Mouse (Mus musculus) midbrain, embryonic 13.5 days (tissue): Measurements from ENCODE around the gene Bach2. TPM values are rescaled to one million over a fixed set of nuclear protein-coding genes. Genes with fewer than 3 reads are reported as not detected.

Experiments
- ATAC-seq: fragments of 200-750 bp; cut with Nextera tagmentation; 2 replicates; pipeline ENCODE4 v1.8.0; 2017; ENCODE audit warnings: mild to moderate bottlenecking, moderate TSS enrichment, moderate library complexity
- H3K27ac ChIP-seq: fragments of 300-500 bp; sonication (generic); 2 replicates; pipeline ENCODE4 v1.5.1; 2015; ENCODE audit warnings: inconsistent platforms, mild to moderate bottlenecking, moderate library complexity
- H3K27me3 ChIP-seq: fragments of 300-500 bp; sonication (generic); 2 replicates; pipeline ENCODE4 v1.6.1; 2015; ENCODE audit warnings: mild to moderate bottlenecking, inconsistent platforms
- H3K36me3 ChIP-seq: fragments of 300-500 bp; sonication (generic); 2 replicates; pipeline ENCODE4 v1.6.1; 2015; ENCODE audit warnings: mild to moderate bottlenecking, inconsistent platforms
- H3K4me1 ChIP-seq: fragments of 300-500 bp; sonication (generic); replicated peaks from 2 replicates; pipeline ENCODE4 v1.6.1; 2015; ENCODE audit warnings: inconsistent platforms
- H3K4me2 ChIP-seq: fragments of 300-500 bp; sonication (generic); replicated peaks from 2 replicates; pipeline ENCODE4 v1.6.1; 2015; ENCODE audit warnings: moderate library complexity, mild to moderate bottlenecking, inconsistent platforms
- H3K4me3 ChIP-seq: fragments of 300-500 bp; sonication (generic); replicated peaks from 2 replicates; pipeline ENCODE4 v1.5.1; 2015; ENCODE audit warnings: mild to moderate bottlenecking, inconsistent platforms
- H3K9ac ChIP-seq: fragments of 300-500 bp; sonication (generic); replicated peaks from 2 replicates; pipeline ENCODE4 v1.6.1; 2015; ENCODE audit warnings: mild to moderate bottlenecking, inconsistent platforms
- H3K9me3 ChIP-seq: fragments of 300-500 bp; sonication (generic); 2 replicates; pipeline ENCODE4 v1.6.1; 2016; ENCODE audit warnings: mild to moderate bottlenecking, inconsistent platforms
- WGBS: fragments of 180-500 bp; shearing (Covaris S2); methylation state at CpG from one replicate; pipeline ENCODE4 v1.1.7; 2015; 5-methylcytosine and 5-hydroxymethylcytosine counted together
- polyA plus RNA-seq: library from polyadenylated mRNA; unstranded; fragments of >200 nt; fragmentation: Nextera tagmentation; extraction: Ambion mirVana; gene quantifications from 2 replicates; pipeline ENCODE4 v1.2.1, GENCODE M21; 2015

The Bach2 gene
- polyA plus RNA-seq, 1 experiment from 2014 or later, result 22.7 TPM

GRCm38 (mm10) chr4:32258596-32258995, 20.0 kb downstream of the Bach2 start:
- H3K27me3 ChIP-seq, result no peaks in the 10 kb centered on the region
- ATAC-seq, result no peak
- WGBS, result 96% methylated on average over 7 of the region's 7 CpGs

GRCm38 (mm10) chr4:32260909-32261308, 22.3 kb downstream of the Bach2 start:
- H3K4me2 ChIP-seq, result no peak overlapping the region
- H3K36me3 ChIP-seq, result no peaks in the 10 kb centered on the region
- peaks cover 17% of the 10 kb centered on the region; the same call in 1 of the 2 replicates for H3K4me1 ChIP-seq
- no peak for ATAC-seq
- no peaks in the 10 kb centered on the region for H3K27me3 ChIP-seq
- no peak overlapping the region for H3K27ac ChIP-seq
- H3K4me3 ChIP-seq, result no peak overlapping the region
- no peak overlapping the region for H3K9ac ChIP-seq
- 79% methylated on average over 4 of the region's 4 CpGs for WGBS
- no peaks in the 10 kb centered on the region for H3K9me3 ChIP-seq

More at GRCm38 (mm10) chr4:32258596-32258995, 20.0 kb downstream of the Bach2 start:
- 0 out of 2 replicates have a peak, but pooled peaks cover 7% of the 10 kb centered on the region for H3K4me1 ChIP-seq
- H3K36me3 ChIP-seq, result no peaks in the 10 kb centered on the region
- no peak overlapping the region for H3K27ac ChIP-seq
- no peak overlapping the region for H3K9ac ChIP-seq
- no peak overlapping the region for H3K4me2 ChIP-seq
- H3K4me3 ChIP-seq, result no peak overlapping the region
- no peaks in the 10 kb centered on the region for H3K9me3 ChIP-seq

GRCm38 (mm10) chr4:32262825-32263684, 24.5 kb downstream of the Bach2 start:
- ATAC-seq, result no peak

GRCm38 (mm10) chr4:32263685-32264038, 25.1 kb downstream of the Bach2 start:
- H3K4me3 ChIP-seq, result no peak overlapping the region
- H3K27ac ChIP-seq, result no peak overlapping the region
- H3K9me3 ChIP-seq, result no peaks in the 10 kb centered on the region
- H3K9ac ChIP-seq, result no peak overlapping the region
- no peaks in the 10 kb centered on the region for H3K36me3 ChIP-seq
- WGBS, result 75% methylated on average over 10 of the region's 10 CpGs
- no peaks in the 10 kb centered on the region for H3K27me3 ChIP-seq
- ATAC-seq, result no peak
- H3K4me1 ChIP-seq, result peaks cover 17% of the 10 kb centered on the region; the same call in 1 of the 2 replicates
- no peak overlapping the region for H3K4me2 ChIP-seq

More at GRCm38 (mm10) chr4:32262825-32263684, 24.5 kb downstream of the Bach2 start:
- no peaks in the 10 kb centered on the region for H3K9me3 ChIP-seq
- 92% methylated on average over 20 of the region's 20 CpGs for WGBS
- H3K36me3 ChIP-seq, result no peaks in the 10 kb centered on the region
- no peak overlapping the region for H3K27ac ChIP-seq
- H3K9ac ChIP-seq, result no peak overlapping the region
- no peak overlapping the region for H3K4me3 ChIP-seq
- H3K4me1 ChIP-seq, result peaks cover 17% of the 10 kb centered on the region; the same call in 1 of the 2 replicates
- no peak overlapping the region for H3K4me2 ChIP-seq
- H3K27me3 ChIP-seq, result no peaks in the 10 kb centered on the region

- WGBS, result 78% methylated on average over 8 of the region's 8 CpGs
- no peaks in the 10 kb centered on the region for H3K9me3 ChIP-seq
Observed at GRCm38 (mm10) chr4:32264892-32265291, 26.3 kb downstream of the Bach2 start.

GRCm38 (mm10) chr4:32266731-32267130, 28.1 kb downstream of the Bach2 start:
- Histone ChIP-seq H3K9me3 (no peaks in the 10 kb centered on the region), H3K27me3 (no peaks in the 10 kb centered on the region), H3K4me1 (peaks cover 14% of the 10 kb centered on the region; the same call in 1 of the 2 replicates), H3K4me3 (no peak overlapping the region), H3K9ac (no peak overlapping the region), H3K36me3 (peaks cover 8% of the 10 kb centered on the region; the same call in 1 of the 2 replicates), H3K4me2 (no peak overlapping the region), H3K27ac (no peak overlapping the region)
- WGBS, result 73% methylated on average over 6 of the region's 6 CpGs
- ATAC-seq, result no peak

More at GRCm38 (mm10) chr4:32264892-32265291, 26.3 kb downstream of the Bach2 start:
- no peak overlapping the region for H3K4me3 ChIP-seq
- H3K27ac ChIP-seq, result no peak overlapping the region
- no peak overlapping the region for H3K9ac ChIP-seq
- H3K36me3 ChIP-seq, result no peaks in the 10 kb centered on the region
- no peak for ATAC-seq
- H3K4me1 ChIP-seq, result peaks cover 17% of the 10 kb centered on the region; the same call in 1 of the 2 replicates
- H3K27me3 ChIP-seq, result no peaks in the 10 kb centered on the region
- no peak overlapping the region for H3K4me2 ChIP-seq

GRCm38 (mm10) chr4:32268042-32268441, 29.4 kb downstream of the Bach2 start:
- 86% methylated on average over 1 of the region's 1 CpGs for WGBS
- no peaks in the 10 kb centered on the region for H3K9me3 ChIP-seq
- H3K27ac ChIP-seq, result no peak overlapping the region
- H3K4me2 ChIP-seq, result no peak overlapping the region
- peaks cover 14% of the 10 kb centered on the region; the same call in 1 of the 2 replicates for H3K4me1 ChIP-seq
- H3K9ac ChIP-seq, result no peak overlapping the region
- H3K27me3 ChIP-seq, result no peaks in the 10 kb centered on the region
- H3K36me3 ChIP-seq, result peaks cover 8% of the 10 kb centered on the region
- no peak for ATAC-seq
- H3K4me3 ChIP-seq, result no peak overlapping the region

- 76% methylated on average over 5 of the region's 5 CpGs for WGBS
Observed at GRCm38 (mm10) chr4:32272398-32272797, 33.8 kb downstream of the Bach2 start.

GRCm38 (mm10) chr4:32274776-32275294, 36.2 kb downstream of the Bach2 start:
- no peak for ATAC-seq
- Histone ChIP-seq H3K27ac (no peak overlapping the region), H3K4me3 (no peak overlapping the region), H3K9ac (no peak overlapping the region), H3K36me3 (peaks cover 8% of the 10 kb centered on the region), H3K27me3 (no peaks in the 10 kb centered on the region), H3K4me1 (0 out of 2 replicates have a peak, but pooled peaks cover 4% of the 10 kb centered on the region), H3K9me3 (no peaks in the 10 kb centered on the region), H3K4me2 (no peak overlapping the region)
- 88% methylated on average over 6 of the region's 6 CpGs for WGBS

More at GRCm38 (mm10) chr4:32272398-32272797, 33.8 kb downstream of the Bach2 start:
- Histone ChIP-seq H3K9me3 (no peaks in the 10 kb centered on the region), H3K27ac (no peak overlapping the region), H3K36me3 (peaks cover 8% of the 10 kb centered on the region), H3K4me1 (no peaks in the 10 kb centered on the region), H3K4me3 (no peak overlapping the region), H3K27me3 (no peaks in the 10 kb centered on the region), H3K9ac (no peak overlapping the region), H3K4me2 (no peak overlapping the region)
- no peak for ATAC-seq

- Histone ChIP-seq H3K36me3 (no peaks in the 10 kb centered on the region), H3K4me2 (no peak overlapping the region), H3K4me1 (0 out of 2 replicates have a peak, but pooled peaks cover 4% of the 10 kb centered on the region), H3K4me3 (no peak overlapping the region), H3K27me3 (no peaks in the 10 kb centered on the region), H3K27ac (no peak overlapping the region), H3K9me3 (no peaks in the 10 kb centered on the region), H3K9ac (no peak overlapping the region)
- WGBS, result 95% methylated on average over 1 of the region's 1 CpGs
- ATAC-seq, result 0 out of 2 replicates have a peak, but pooled peaks have one; percentile 37
Observed at GRCm38 (mm10) chr4:32279842-32280241, 41.2 kb downstream of the Bach2 start.

- no peaks in the 10 kb centered on the region for H3K27me3 ChIP-seq
- no peak overlapping the region for H3K9ac ChIP-seq
- H3K9me3 ChIP-seq, result no peaks in the 10 kb centered on the region
- 0 out of 2 replicates have a peak, but pooled peaks cover 4% of the 10 kb centered on the region for H3K4me1 ChIP-seq
- no peak for ATAC-seq
- H3K27ac ChIP-seq, result no peak overlapping the region
- H3K4me3 ChIP-seq, result no peak overlapping the region
- H3K4me2 ChIP-seq, result no peak overlapping the region
- no peaks in the 10 kb centered on the region for H3K36me3 ChIP-seq
- 78% methylated on average over 6 of the region's 6 CpGs for WGBS
Observed at GRCm38 (mm10) chr4:32280401-32280800, 41.8 kb downstream of the Bach2 start.

- Histone ChIP-seq H3K4me3 (no peak overlapping the region), H3K9ac (no peak overlapping the region), H3K4me2 (no peak overlapping the region), H3K9me3 (no peaks in the 10 kb centered on the region), H3K36me3 (no peaks in the 10 kb centered on the region), H3K27ac (no peak overlapping the region), H3K4me1 (0 out of 2 replicates have a peak, but pooled peaks cover 4% of the 10 kb centered on the region), H3K27me3 (no peaks in the 10 kb centered on the region)
- WGBS, result 90% methylated on average over 6 of the region's 6 CpGs
- no peak for ATAC-seq
Observed at GRCm38 (mm10) chr4:32281306-32281705, 42.7 kb downstream of the Bach2 start.
